Mouse (Mus musculus): ENCODE results near the gene Cyp4b1. TPM values are rescaled to one million over a fixed set of nuclear protein-coding genes. Genes with fewer than 3 reads are reported as not detected.
"Not testable (repeated sequence)": the region's sequence is repeated elsewhere in the genome, so short reads cannot be mapped to it uniquely, and the experiment has no call there.

Gene Cyp4b1
- total RNA-seq (2014; fragmentation: Nextera tagmentation) (not detected in 2 replicates), total RNA-seq (2017) (not detected in 2 replicates)

DNA sequence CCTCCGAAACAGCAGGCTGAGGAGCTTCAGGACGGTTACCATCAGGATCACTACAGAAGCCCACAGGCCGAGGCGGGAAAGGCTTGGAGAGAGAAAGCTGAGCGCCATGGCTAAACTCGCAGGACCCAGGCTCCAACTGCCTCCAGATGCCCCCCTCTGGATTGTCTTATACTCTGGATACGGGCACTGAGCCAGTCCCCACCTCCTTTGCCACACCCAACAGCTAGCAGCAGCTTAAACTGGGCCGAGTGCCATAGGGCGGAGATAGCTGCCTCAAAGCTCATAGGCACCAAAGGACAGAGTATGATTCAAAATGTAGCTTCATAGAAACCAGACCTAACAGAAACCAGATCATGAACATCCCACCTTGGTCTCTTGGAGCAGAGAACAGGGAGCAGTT, at the start of gene Cyp4b1:
Gene Cyp4b1 (minus strand): TSS at position 144 of the 400 bp plus-strand sequence.
- no peak for ATAC-seq (replicated peaks; ENCODE audit: poor library complexity, severe bottlenecking)

DNA sequence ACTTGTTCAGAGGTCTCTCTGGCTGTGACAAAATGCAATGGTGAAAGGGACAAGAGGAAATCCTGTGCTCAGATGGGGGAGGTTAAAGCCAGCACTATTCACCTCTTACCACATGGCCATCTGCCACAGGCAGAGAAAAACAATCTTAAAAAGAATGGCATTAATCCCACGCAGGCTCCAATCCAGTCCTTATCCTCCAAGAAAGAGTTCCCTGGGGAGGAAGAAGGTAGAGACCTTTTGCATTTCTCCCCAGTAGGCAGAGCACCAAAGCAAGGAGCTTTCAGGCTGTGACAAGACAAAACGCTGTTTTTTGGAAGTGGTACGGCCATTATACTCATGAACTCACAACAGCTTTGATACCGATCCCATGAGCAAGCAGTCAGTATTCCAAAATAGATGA, 38.8 kb upstream of the Cyp4b1 start:
- no peak for ATAC-seq (replicated peaks; ENCODE audit: poor library complexity, severe bottlenecking)

DNA sequence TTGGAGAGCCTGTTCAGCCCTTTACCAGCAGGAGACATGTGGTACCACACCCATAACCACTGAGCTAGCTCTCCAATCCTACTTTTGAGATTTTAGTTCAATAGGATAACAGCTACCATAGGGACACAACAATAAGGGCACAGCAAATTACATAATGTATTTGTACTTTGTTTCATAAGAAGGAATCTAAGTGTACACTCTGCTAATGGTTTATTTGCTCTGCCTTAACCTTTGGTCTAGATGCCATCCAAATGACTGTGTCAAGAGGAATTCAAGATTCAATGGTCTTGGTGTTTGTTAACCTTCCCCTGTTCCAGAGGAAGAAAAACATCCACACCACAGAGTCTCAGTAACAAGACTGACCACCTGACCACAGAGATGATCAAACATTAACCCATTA, 11.7 kb upstream of the Cyp4b1 start:
- no peak for ATAC-seq (replicated peaks; ENCODE audit: poor library complexity, severe bottlenecking)

DNA sequence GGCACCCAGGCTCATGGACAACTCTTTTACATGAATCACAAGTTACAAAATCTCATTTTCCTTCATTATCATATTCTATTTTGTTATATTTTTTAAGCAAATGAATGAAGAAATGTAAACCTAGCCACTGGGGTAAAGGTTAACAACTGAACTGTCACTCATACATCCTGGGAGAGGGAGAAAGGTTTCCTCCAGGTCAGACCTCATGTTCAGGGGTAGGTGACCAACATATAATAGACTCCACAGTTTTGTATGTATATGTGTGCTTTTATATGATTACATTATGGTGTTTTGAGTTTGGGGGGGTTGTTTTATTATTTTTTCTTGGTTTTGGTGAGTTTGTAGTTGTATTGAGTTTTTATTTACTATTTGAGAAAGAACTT, 10.3 kb upstream of the Cyp4b1 start:
- no peak for ATAC-seq (replicated peaks; ENCODE audit: poor library complexity, severe bottlenecking)

DNA sequence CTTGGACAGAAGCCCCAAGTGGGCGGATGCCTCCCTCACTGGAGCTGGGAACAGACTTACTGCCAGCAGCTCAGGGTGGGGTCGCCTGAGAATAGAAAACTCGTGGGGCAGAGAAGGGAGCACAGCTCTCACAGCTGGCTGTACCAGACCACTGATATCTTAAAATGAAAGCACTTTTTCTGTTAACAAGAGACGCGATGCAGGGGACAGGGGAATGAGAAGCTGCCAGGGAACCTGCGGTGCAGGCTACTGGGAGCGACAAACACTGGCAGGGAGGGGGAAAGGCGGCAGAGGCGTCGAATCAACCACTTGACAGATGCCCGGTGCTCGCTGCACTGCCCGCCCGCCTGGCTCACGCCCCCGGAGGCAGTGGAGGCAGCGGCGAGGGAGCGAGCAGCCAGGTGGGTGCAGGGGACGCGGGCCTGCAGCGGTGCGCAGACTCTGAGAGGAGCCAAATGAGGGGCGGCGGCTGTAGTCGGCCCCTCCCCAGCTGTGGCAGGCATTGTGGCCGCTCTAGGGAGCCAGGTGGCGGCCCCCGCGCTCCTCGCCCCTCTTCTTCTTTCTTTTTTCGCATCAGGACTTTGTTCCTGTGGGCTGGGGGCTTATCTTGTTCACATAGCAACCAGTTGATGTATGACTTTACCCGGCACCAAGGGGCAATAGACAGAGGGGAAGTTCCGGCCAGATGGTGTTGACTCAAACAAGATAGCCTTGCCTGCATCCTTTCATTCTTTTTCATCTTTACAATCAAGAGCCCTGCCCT, 9.8 kb upstream of the Cyp4b1 start:
- ATAC-seq (replicated peaks; ENCODE audit: poor library complexity, severe bottlenecking) = peak; percentile 65

DNA sequence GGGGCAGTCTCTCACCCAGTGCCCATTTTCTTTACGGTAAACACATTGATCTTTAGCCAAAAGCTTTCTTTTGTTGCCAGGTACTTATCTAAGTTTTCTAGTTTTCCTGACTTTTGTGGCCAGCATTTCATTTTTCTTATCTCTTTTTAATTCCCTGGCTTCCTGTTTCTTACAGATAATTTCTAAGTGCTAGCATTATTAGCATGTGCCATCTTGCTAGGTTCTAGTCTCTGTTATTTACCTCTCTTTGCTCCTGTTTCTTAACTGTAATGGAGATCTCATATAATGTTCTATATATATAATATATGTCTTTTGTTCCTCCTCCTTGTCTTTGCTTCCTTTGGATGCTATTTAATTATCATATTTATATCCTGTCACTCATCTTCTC, 9.0 kb upstream of the Cyp4b1 start:
- ATAC-seq (replicated peaks; ENCODE audit: poor library complexity, severe bottlenecking) = not testable (repeated sequence)

DNA sequence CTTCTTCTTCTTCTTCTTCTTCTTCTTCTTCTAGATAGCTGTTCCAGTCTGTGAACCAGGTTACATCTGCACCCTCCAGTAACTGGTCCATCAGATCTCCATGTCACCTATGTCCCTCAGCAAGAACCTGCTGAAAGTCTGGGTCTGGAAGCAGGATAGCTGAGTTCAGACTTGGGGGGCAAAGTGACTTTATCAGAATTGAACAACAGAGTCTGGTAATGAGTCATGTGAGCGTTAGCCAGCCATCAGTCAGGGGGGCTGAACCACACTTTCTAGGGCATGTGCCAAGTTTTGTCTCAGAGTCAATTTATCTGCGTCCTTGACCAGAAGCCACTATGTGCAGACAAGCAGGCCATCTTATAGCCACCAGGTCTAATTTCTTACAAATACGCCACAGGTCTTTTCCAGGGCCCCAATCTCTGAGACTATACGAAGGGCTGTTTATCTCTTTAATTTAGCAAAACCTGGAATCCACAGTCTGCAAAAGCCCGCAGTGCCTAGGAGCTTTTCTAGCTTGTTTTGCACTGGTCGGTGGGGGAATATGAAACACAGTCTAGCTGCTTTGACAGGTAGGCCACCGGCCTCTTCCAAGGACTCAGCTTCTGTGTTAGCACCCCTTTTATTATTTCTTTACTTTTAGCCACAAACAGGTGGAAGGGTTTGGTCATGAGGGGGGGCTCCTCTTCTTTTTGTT, 8.5 kb upstream of the Cyp4b1 start:
- ATAC-seq (replicated peaks; ENCODE audit: poor library complexity, severe bottlenecking) = not testable (repeated sequence)

DNA sequence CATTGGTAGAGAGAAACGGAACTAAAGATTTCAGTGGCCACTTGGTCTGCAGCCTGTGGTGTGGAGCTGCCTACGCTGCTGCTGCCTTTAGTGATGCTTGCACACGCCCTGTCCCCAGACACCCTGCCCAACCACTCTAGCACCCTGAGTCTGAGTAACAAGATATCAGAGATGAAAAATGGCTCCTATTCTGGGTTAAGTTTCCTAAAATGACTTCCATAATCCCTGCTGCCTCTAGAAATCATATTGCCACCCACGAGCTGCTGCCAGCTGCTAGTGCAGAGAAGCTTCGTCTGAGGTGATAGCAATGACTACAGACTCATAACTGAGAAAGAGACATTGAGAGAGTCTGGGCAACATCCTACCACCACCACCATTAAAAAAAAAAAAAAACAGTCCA, 3.3 kb upstream of the Cyp4b1 start:
- no peak for ATAC-seq (replicated peaks; ENCODE audit: poor library complexity, severe bottlenecking)

DNA sequence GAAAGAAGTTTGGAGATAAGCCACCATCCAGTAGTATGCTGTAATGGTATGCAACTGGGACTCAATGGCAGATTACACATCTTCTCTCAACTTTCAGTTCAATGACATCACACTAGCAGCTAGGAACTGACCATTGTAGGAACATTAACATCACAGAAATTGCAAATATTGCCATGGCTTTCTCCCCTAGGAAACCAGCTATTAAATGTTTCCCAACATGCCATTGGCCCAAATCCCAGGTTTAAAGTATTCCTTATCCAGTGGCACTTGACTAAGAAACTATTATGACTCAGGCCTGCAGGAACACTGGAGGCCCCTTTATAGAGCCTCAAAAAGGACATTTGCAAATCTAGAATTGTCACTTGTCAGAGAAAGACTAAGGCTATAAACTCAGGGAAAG, 1.8 kb upstream of the Cyp4b1 start:
- no peak for ATAC-seq (replicated peaks; ENCODE audit: poor library complexity, severe bottlenecking)

DNA sequence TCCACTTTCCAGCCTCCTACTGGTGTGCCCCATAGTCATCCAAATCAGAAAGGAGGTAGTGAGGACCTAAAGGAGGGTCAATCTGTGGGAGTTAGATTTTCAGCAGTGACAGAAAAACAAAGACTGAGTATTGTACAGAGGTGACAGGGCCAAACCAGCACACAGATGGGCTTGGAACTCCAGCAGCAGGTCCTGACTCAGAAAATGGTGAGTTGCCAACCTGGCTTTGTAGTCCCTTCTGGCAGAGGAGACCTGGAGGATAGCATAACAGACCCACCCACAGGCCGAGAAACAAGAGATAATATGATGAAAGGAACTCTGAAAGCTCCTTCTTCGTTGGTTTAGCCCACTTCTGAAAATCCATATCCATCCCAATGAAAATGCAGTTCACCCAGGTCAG, 1.2 kb upstream of the Cyp4b1 start:
- ATAC-seq (replicated peaks; ENCODE audit: poor library complexity, severe bottlenecking) = no peak

DNA sequence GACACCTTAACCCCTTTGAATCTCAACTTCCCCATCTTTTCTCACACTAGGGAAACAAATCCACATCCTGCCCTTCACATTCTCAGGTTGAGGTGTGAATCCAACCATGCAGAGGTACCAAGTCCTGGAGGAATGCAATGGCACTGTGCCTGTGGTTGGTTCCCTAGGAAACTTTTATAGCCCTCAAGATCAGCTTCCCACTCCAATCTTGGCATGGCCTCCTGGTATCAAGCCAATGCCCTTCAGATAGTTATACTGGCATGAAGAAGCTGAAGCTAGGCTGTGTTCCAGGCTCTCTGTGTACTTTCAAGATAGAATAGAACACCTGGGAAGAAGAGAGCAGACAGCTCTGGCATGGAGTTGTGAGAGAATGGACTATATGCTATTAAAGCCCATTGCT, 2.2 kb downstream of the Cyp4b1 start:
- ATAC-seq (replicated peaks; ENCODE audit: poor library complexity, severe bottlenecking) = no peak

DNA sequence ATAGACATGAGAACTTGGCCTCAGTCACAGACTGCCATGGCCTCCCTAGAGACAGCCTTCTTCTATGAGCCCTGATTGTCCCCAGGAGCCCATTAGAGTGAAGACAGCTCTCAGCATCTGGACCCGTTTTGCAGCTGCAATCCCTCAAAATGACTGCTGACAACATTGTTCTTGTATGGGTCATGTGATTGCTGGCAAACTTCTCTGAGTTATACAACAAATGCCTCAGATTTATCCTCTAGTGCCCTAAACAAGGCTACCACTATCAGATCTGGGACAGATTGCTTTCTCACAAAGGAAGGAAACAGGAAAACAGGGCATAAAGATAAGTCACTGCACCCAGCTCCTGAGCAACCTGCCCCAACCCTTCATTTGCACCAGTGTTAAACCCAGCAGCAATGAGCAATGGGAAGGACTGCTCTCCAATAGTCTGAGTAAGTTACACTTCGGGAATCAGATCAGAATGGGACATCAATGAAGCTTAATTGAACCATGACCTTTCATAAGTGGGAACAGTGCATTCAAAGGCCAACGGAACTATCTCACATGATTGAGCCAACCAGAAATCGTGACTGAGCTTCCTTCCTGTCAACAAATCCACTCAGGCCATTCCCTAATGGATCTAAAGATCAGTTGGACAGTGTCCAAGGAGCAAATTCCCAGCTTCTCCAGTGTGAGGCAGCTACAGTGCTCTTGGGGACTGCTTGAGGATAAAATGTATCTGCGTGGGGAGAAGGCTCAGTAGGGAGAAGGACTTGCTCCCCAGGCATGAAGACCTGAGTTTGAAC, 4.4 kb downstream of the Cyp4b1 start:
- ATAC-seq (replicated peaks; ENCODE audit: poor library complexity, severe bottlenecking) = no peak

DNA sequence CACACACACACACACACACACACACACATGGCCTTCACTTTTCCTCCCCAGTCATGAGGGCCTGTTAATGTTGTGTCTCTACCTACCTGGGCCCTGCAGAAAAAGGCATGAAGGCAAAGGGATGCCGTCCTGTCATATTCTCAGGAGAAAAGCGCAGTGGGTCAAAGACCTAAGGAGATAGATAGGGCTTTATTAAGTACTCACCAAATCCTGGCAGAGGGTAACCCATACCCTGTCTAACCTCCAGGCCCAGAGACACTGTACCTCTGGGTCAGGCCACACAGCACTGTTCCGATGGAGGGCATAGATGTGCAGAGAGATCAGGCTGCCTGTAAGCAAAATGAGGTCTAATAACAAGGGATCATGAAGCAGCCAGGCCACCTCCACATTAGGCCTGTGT, 22.0 kb downstream of the Cyp4b1 start:
- ATAC-seq (replicated peaks; ENCODE audit: poor library complexity, severe bottlenecking) = not testable (repeated sequence)

DNA sequence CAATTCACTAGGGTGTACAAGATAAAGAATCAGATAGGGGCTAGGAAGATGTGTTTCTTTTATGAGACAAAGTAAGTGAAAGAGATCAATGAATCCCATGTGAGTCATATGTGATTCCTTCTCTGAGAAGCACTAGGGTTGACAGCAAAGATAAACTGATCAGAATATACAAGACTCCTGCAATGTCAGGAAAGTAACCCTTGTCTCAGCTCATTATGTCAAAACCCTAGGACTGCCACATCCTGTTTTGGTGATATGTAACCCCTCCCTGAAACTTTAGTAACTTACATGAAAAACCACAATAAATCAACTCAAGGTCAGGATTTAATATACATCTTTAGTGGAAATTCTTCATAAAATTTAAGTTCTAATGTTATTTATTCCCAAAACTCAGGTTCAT, 33.5 kb downstream of the Cyp4b1 start:
- no peak for ATAC-seq (replicated peaks; ENCODE audit: poor library complexity, severe bottlenecking)

DNA sequence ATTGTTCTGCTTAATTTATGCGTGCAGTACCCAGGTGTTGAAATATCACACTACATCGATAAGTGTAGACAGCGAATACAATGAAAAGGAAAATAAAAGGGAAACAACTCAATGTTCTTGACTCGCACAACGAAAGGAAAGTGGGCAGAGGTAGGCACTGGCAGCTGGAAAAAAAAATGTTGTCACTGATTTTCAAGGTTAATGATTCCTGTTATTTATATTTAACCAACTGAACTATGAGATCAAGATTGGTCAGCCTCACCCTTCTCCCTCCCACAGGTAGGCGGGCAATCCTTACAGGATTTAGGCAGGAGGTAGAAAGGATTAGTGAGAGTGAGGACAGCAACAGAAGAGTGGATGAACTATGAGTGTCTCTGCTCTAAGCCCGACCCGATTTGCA, 46.9 kb downstream of the Cyp4b1 start, which contains the start of gene Cyp4a32:
Gene Cyp4a32 (plus strand): TSS at position 359 of the 400 bp plus-strand sequence.
- not testable (repeated sequence) for ATAC-seq (replicated peaks; ENCODE audit: poor library complexity, severe bottlenecking)

DNA sequence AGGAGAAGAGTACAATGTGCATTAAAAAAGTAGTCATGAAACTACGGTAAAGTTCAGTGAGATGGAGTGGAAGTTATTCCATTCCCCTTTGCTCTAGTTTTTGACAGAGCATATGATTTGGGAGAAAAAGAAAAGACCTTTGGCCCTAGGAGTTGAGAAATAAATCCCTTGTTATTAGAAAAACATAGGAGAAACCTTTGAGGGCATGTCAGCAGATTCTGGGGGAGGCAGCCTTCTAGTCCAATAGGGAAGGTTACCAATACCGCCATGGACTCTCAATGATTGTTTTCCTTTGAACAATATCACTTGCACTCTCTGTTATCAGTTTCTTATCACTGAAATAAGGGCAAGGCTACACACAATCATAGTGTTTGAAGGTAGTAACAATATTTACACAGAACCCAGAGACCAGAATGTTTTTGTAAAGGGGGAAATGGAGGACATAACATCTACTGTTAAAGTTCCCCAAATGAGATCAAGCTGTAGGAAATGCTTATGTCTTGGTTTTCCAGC, 50.6 kb downstream of the Cyp4b1 start:
- ATAC-seq (replicated peaks; ENCODE audit: poor library complexity, severe bottlenecking) = no peak

DNA sequence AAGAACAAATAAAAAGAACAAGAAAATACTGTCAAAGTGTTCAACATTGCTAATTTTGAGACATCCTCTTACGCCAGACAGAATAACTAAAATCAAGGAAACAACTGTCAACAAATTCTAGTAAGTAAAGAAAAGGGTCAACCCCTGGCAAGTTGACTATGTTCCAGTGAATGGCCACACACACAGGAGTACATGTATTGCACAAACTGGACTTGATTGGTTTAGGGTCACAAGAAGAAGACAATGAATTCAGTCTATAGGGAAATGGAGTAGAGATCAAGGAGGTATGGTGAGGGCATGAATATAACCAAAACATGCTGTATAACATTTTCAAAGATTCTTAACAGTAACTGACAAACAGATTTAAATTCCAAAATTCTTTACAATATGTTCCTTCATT, 51.2 kb downstream of the Cyp4b1 start:
- ATAC-seq (replicated peaks; ENCODE audit: poor library complexity, severe bottlenecking) = no peak

DNA sequence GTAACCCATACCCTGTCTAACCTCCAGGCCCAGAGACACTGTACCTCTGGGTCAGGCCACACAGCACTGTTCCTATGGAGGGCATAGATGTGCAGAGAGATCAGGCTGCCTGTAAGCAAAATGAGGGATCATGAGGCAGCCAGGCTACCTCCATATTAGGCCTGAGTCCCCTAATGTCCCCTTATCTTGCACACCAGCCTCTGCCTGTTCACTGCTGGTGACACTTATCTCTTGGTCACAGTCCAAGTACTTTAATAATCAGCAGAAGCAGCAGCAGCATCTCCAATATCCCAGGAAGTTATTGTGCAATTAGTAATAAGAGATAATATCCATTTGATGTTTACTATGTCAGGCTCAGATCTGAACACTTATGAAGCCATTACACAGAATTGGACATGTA, 64.5 kb downstream of the Cyp4b1 start:
- no peak for ATAC-seq (replicated peaks; ENCODE audit: poor library complexity, severe bottlenecking)

DNA sequence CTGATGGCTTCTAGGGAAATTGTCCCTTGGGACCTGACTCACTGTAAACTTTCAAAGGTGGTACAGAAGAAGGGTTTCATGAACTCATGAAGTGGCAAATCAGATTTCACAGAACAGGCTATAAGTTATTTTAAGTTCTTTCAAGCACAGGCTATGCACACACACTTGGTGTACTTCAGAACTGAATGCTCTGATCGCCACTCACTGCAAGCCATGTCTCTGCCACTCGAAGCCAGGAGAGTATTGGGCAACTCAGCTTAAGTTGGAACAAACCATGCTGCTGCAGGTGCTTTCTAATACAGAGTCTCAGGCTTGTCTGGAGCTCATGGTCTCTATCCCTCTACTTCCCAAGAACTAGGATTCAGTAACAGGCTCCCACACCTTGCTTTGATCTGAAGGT, 71.7 kb downstream of the Cyp4b1 start:
- ATAC-seq (replicated peaks; ENCODE audit: poor library complexity, severe bottlenecking) = no peak

DNA sequence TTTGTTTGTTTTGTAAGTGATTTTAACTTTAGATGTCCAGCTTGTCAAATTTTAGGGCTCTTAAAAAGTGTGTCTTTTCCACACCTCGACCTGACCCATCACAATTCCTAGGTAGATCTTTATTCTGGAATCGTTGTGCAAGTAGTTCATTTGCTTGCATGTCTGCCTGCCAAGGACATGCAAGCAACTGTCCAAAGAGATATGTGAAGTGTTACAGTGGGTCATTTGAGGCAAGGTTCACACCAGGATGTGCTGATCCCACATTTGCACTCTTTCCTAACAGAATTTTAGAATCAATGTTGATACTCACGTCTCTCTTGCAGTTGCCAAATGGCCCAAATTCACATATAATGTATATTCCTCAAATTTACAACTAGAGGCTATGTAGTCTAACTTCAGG, 72.3 kb downstream of the Cyp4b1 start:
- no peak for ATAC-seq (replicated peaks; ENCODE audit: poor library complexity, severe bottlenecking)

All from granulocyte monocyte progenitor cell, adult 5-6 weeks (primary cell).